Mouse (Mus musculus): ENCODE measurements around the gene Stap1.

Gene Stap1

GRCm38 (mm10) chr5:86128749-86129148 is 57.2 kb downstream of the Stap1 start:
- no peak for DNase-seq (ENCODE audit: low spot score)

GRCm38 (mm10) chr5:86129828-86130227 is 58.3 kb downstream of the Stap1 start:
- no peak for DNase-seq (ENCODE audit: low spot score)

Data from adipocyte (in vitro differentiated cells).